Mouse (Mus musculus) left cerebral cortex, adult 8-10 months (tissue): ENCODE measurements around the gene Chmp2b. TPM values are rescaled to one million over a fixed set of nuclear protein-coding genes. Genes with fewer than 3 reads are reported as not detected.

Experiments used
- DNase-seq, 2 experiments: peaks; one replicate each; pipeline ENCODE4 v3.0.0; 2022; ENCODE audit warnings: low spot score in 2 of 2
- total RNA-seq, 4 experiments: library from RNA; stranded (reverse); gene quantifications; 2 replicates each; pipeline ENCODE4 v1.2.4; 2022

Chmp2b gene
- 10 to 100 TPM; 60.2 to 63.4 (median 61.8) TPM for total RNA-seq

GRCm38 (mm10) chr16:65561963-65562863 lies at the start of gene Chmp2b:
Chmp2b (minus strand) TSS chr16:65562726.
- peak; percentile 15 to 84 for DNase-seq

- no peak for DNase-seq
Measured at GRCm38 (mm10) chr16:65611678-65612077, 49.2 kb upstream of the Chmp2b start.

- no peak for DNase-seq
Measured at GRCm38 (mm10) chr16:65600798-65601197, 38.3 kb upstream of the Chmp2b start.

GRCm38 (mm10) chr16:65586111-65586865 lies 23.8 kb upstream of the Chmp2b start:
- DNase-seq, result no peak

- no peak for DNase-seq
Measured at GRCm38 (mm10) chr16:65585699-65586098, 23.2 kb upstream of the Chmp2b start.

- DNase-seq, result no peak
Measured at GRCm38 (mm10) chr16:65577298-65578029, 14.9 kb upstream of the Chmp2b start.

- no peak for DNase-seq
Measured at GRCm38 (mm10) chr16:65568853-65569252, 6.3 kb upstream of the Chmp2b start.

- no peak for DNase-seq
Measured at GRCm38 (mm10) chr16:65564951-65565350, 2.4 kb upstream of the Chmp2b start.

GRCm38 (mm10) chr16:65564306-65564705 lies 1.8 kb upstream of the Chmp2b start:
- no peak for DNase-seq

- DNase-seq, result peak in 1 of 2 experiments; percentile 78
Measured at GRCm38 (mm10) chr16:65562864-65563206, 309 bp upstream of the Chmp2b start.

GRCm38 (mm10) chr16:65560996-65561962 lies 1.2 kb downstream of the Chmp2b start:
- no peak for DNase-seq

GRCm38 (mm10) chr16:65559591-65559990 lies 2.9 kb downstream of the Chmp2b start:
- DNase-seq, result no peak

- DNase-seq, result no peak
Measured at GRCm38 (mm10) chr16:65557369-65557768, 5.2 kb downstream of the Chmp2b start.

GRCm38 (mm10) chr16:65554267-65554666 lies 8.3 kb downstream of the Chmp2b start:
- no peak for DNase-seq

GRCm38 (mm10) chr16:65550814-65551213 lies 11.7 kb downstream of the Chmp2b start:
- no peak for DNase-seq

GRCm38 (mm10) chr16:65548960-65549359 lies 13.6 kb downstream of the Chmp2b start:
- DNase-seq, result no peak

GRCm38 (mm10) chr16:65543676-65544293 lies 18.7 kb downstream of the Chmp2b start:
- no peak for DNase-seq

GRCm38 (mm10) chr16:65533315-65533999 lies 29.1 kb downstream of the Chmp2b start:
- DNase-seq, result peak; percentile 16 to 20

- DNase-seq, result peak; percentile 51 to 69
Measured at GRCm38 (mm10) chr16:65531663-65532062, 30.9 kb downstream of the Chmp2b start.
